Mouse (Mus musculus): ENCODE results near the gene Lrp2bp. TPM values are rescaled to one million over a fixed set of nuclear protein-coding genes. Genes with fewer than 3 reads are reported as not detected.

The Lrp2bp gene
- 0.56 TPM for polyA plus RNA-seq (2017; shearing (Covaris generic))

GRCm38 (mm10) chr8:45999138-45999783, at the start of gene Lrp2bp:
Gene Lrp2bp, plus strand, starts transcription at chr8:45999303.

GRCm38 (mm10) chr8:45975126-45975836, 23.8 kb upstream of the Lrp2bp start, which contains the start of the genes 1700029J07Rik and Ufsp2:
Gene 1700029J07Rik, minus strand, starts transcription at chr8:45975252.
Gene Ufsp2, plus strand, starts transcription at chr8:45975528.

GRCm38 (mm10) chr8:46005596-46005995, 6.5 kb downstream of the Lrp2bp start, which contains the start of gene Ankrd37:
Gene Ankrd37, minus strand, starts transcription at chr8:46005707.

Other genes with a start within 250 kb of the Lrp2bp start
- gene Pdlim3, start 113.8 kb upstream of the Lrp2bp start, polyA plus RNA-seq (2017; shearing (Covaris generic)): not detected
- not detected for gene Ccdc110, start 64.7 kb upstream of the Lrp2bp start, polyA plus RNA-seq (2017; shearing (Covaris generic))
- gene 1700029J07Rik, start 24.1 kb upstream of the Lrp2bp start, polyA plus RNA-seq (2017; shearing (Covaris generic)): 2.7 TPM
- gene Ufsp2, start 23.8 kb upstream of the Lrp2bp start, polyA plus RNA-seq (2017; shearing (Covaris generic)): 50.6 TPM
- gene Ankrd37, start 6.4 kb downstream of the Lrp2bp start, polyA plus RNA-seq (2017; shearing (Covaris generic)): 24.3 TPM
- gene Cfap97, start 152.5 kb downstream of the Lrp2bp start, polyA plus RNA-seq (2017; shearing (Covaris generic)): 35.6 TPM
- gene Snx25, start 152.9 kb downstream of the Lrp2bp start, polyA plus RNA-seq (2017; shearing (Covaris generic)): 5.7 TPM
- 123 TPM for gene Slc25a4, start 212.0 kb downstream of the Lrp2bp start, polyA plus RNA-seq (2017; shearing (Covaris generic))

All from activated CD4-positive, CD25-positive, alpha-beta regulatory T cell, adult 9 weeks (primary cell).